Mouse (Mus musculus) olfactory bulb, adult 2 months (tissue): Measurements from ENCODE around the gene Ppp1r11.

ENCODE experiments used
- CTCF ChIP-seq: fragments of 200-500 bp; IDR thresholded peaks from 2 replicates; pipeline ENCODE4 v1.5.1; 2012; ENCODE audit warnings: low read depth, mild to moderate bottlenecking, low read length, moderate library complexity; ENCODE audit not compliant: insufficient read depth
- POLR2A ChIP-seq: fragments of 200-500 bp; IDR thresholded peaks from 2 replicates; pipeline ENCODE4 v1.6.1; 2012; ENCODE audit warnings: mild to moderate bottlenecking, low read depth, low read length, moderate library complexity; ENCODE audit not compliant: insufficient read depth

GRCm38 (mm10) chr17:36942791-36943471, 8.6 kb downstream of the Ppp1r11 start, which contains the start of gene Rnf39:
- TF ChIP-seq POLR2A (no peak), CTCF (no peak)
